Mouse (Mus musculus) kidney, postnatal 0 days (tissue): ENCODE data around the gene Id3. TPM values are rescaled to one million over a fixed set of nuclear protein-coding genes. Genes with fewer than 3 reads are reported as not detected.
A peak's percentile ranks its signal among the peaks of the same experiment; 100 is the strongest.

ENCODE experiments used
- ATAC-seq: fragments of 200-750 bp; cut with Nextera tagmentation; replicated peaks from 2 replicates; pipeline ENCODE4 v1.8.0; 2017; ENCODE audit warnings: low read depth, moderate number of reproducible peaks, moderate TSS enrichment, moderate library complexity; ENCODE audit not compliant: low FRiP score
- DNase-seq: peaks from one replicate; pipeline ENCODE4 v3.0.0-alpha.2; 2016; ENCODE audit warnings: low spot score
- H3K27ac ChIP-seq: fragments of 300-500 bp; sonication (generic); 2 replicates; pipeline ENCODE4 v1.5.1; 2014; ENCODE audit warnings: mild to moderate bottlenecking
- H3K27me3 ChIP-seq: fragments of 300-500 bp; sonication (generic); 2 replicates; pipeline ENCODE4 v1.6.1; 2014; ENCODE audit warnings: low read length, mixed read lengths; ENCODE audit not compliant: insufficient read depth
- H3K36me3 ChIP-seq: fragments of 300-500 bp; sonication (generic); 2 replicates; pipeline ENCODE4 v1.6.1; 2014; ENCODE audit warnings: low read length, mixed read lengths; ENCODE audit not compliant: insufficient read depth
- H3K4me1 ChIP-seq: fragments of 300-500 bp; sonication (generic); replicated peaks from 2 replicates; pipeline ENCODE4 v1.6.1; 2014; ENCODE audit warnings: antibody characterized with exemption, low read length, mixed read lengths; ENCODE audit not compliant: insufficient read depth
- H3K4me2 ChIP-seq: fragments of 300-500 bp; sonication (generic); 2 replicates; pipeline ENCODE4 v1.6.1; 2014; ENCODE audit warnings: mild to moderate bottlenecking, low read length, moderate library complexity, mixed read lengths
- H3K4me3 ChIP-seq: fragments of 300-500 bp; sonication (generic); replicated peaks from 2 replicates; pipeline ENCODE4 v1.5.1; 2014; ENCODE audit warnings: low read depth, low read length
- H3K9ac ChIP-seq: fragments of 300-500 bp; sonication (generic); 2 replicates; pipeline ENCODE4 v1.6.1; 2014; ENCODE audit warnings: low read depth, low read length
- H3K9me3 ChIP-seq: fragments of 300-500 bp; sonication (generic); replicated peaks from 2 replicates; pipeline ENCODE4 v1.6.1; 2016; ENCODE audit warnings: low read length, inconsistent platforms, mixed read lengths
- CTCF ChIP-seq: IDR thresholded peaks from 2 replicates; pipeline ENCODE4 v1.5.1; 2016; ENCODE audit warnings: antibody characterized with exemption, low read depth, mild to moderate bottlenecking, moderate library complexity
- WGBS: fragments of 180-500 bp; shearing (Covaris S2); extraction: QIAGEN DNeasy Blood & Tissue Kit; methylation state at CpG from one replicate; pipeline ENCODE4 v1.1.7; 2014; 5-methylcytosine and 5-hydroxymethylcytosine counted together
- polyA plus RNA-seq: library from polyadenylated mRNA; unstranded; fragments of >200 nt; fragmentation: Nextera tagmentation; extraction: Ambion mirVana; gene quantifications from 2 replicates; pipeline ENCODE4 v1.2.1, GENCODE M21; 2015

Id3 gene
- polyA plus RNA-seq, 1 experiment from 2014 or later: 829 TPM

GRCm38 (mm10) chr4:136150596-136150995, 7.3 kb downstream of the Id3 start:
- Histone ChIP-seq H3K4me3 (no peak overlapping the region), H3K27ac (no peak overlapping the region), H3K4me1 (no peaks in the 10 kb centered on the region; the same call in none of the 2 replicates), H3K4me2 (no peak overlapping the region), H3K36me3 (0 out of 2 replicates have a peak, but pooled peaks cover 3% of the 10 kb centered on the region), H3K9me3 (no peaks in the 10 kb centered on the region), H3K27me3 (no peaks in the 10 kb centered on the region), H3K9ac (no peak overlapping the region)
- 60% methylated on average over 4 of the region's 4 CpGs for WGBS
- no peak for ATAC-seq
- DNase-seq: no peak
- no peak for TF ChIP-seq CTCF

- H3K4me3 ChIP-seq: no peak overlapping the region
- no peak for ATAC-seq
- no peak overlapping the region for H3K27ac ChIP-seq
- WGBS: 93% methylated on average over 4 of the region's 4 CpGs
- H3K9ac ChIP-seq: no peak overlapping the region
- H3K36me3 ChIP-seq: no peaks in the 10 kb centered on the region
- no peaks in the 10 kb centered on the region for H3K27me3 ChIP-seq
- peak; percentile 49; the same call in 1 of the 2 replicates for TF ChIP-seq CTCF
- no peak overlapping the region for H3K4me2 ChIP-seq
- no peak for DNase-seq
- no peaks in the 10 kb centered on the region for H3K4me1 ChIP-seq
- no peaks in the 10 kb centered on the region for H3K9me3 ChIP-seq
These were observed 9.5 kb downstream of the Id3 start for GRCm38 (mm10) chr4:136152821-136153220.

GRCm38 (mm10) chr4:136154462-136154861, 11.2 kb downstream of the Id3 start:
- no peak for TF ChIP-seq CTCF
- WGBS: 58% methylated on average over 9 of the region's 9 CpGs
- no peak overlapping the region for H3K27ac ChIP-seq
- H3K4me1 ChIP-seq: no peaks in the 10 kb centered on the region
- no peak overlapping the region for H3K9ac ChIP-seq
- H3K36me3 ChIP-seq: no peaks in the 10 kb centered on the region
- H3K4me3 ChIP-seq: no peak overlapping the region
- no peak for DNase-seq
- H3K9me3 ChIP-seq: no peaks in the 10 kb centered on the region
- no peak overlapping the region for H3K4me2 ChIP-seq
- ATAC-seq: no peak
- no peaks in the 10 kb centered on the region for H3K27me3 ChIP-seq

- Histone ChIP-seq H3K9ac (no peak overlapping the region), H3K36me3 (no peaks in the 10 kb centered on the region), H3K9me3 (no peaks in the 10 kb centered on the region), H3K4me3 (no peak overlapping the region), H3K4me2 (no peak overlapping the region), H3K27ac (no peak overlapping the region), H3K4me1 (no peaks in the 10 kb centered on the region), H3K27me3 (no peaks in the 10 kb centered on the region)
- ATAC-seq: no peak
- whole genome bisulfite sequencing: 79% methylated on average over 6 of the region's 6 CpGs
- TF ChIP-seq CTCF: peak; percentile 40
- DNase-seq: no peak
These were observed 15.2 kb downstream of the Id3 start for GRCm38 (mm10) chr4:136158498-136158897.

GRCm38 (mm10) chr4:136159802-136160397, 16.6 kb downstream of the Id3 start:
- peak; percentile 13; the same call in 1 of the 2 replicates for ATAC-seq
- WGBS: 14% methylated on average over 5 of the region's 5 CpGs
- peak overlapping the region; percentile 16; the same call in 1 of the 2 replicates for H3K4me2 ChIP-seq

GRCm38 (mm10) chr4:136163448-136163847, 20.2 kb downstream of the Id3 start:
- no peak overlapping the region for H3K4me3 ChIP-seq
- H3K4me1 ChIP-seq: no peaks in the 10 kb centered on the region
- no peaks in the 10 kb centered on the region for H3K9me3 ChIP-seq
- no peak overlapping the region for H3K9ac ChIP-seq
- WGBS: 2% methylated on average over 11 of the region's 11 CpGs
- TF ChIP-seq CTCF: peak; percentile 99
- DNase-seq (peak; percentile 97), ATAC-seq (peak; percentile 50; the same call in 1 of the 2 replicates)
- no peak overlapping the region for H3K4me2 ChIP-seq
- H3K36me3 ChIP-seq: no peaks in the 10 kb centered on the region
- no peaks in the 10 kb centered on the region for H3K27me3 ChIP-seq
- no peak overlapping the region for H3K27ac ChIP-seq

More at GRCm38 (mm10) chr4:136159802-136160397, 16.6 kb downstream of the Id3 start:
- Histone ChIP-seq H3K27ac (no peak overlapping the region), H3K9me3 (no peaks in the 10 kb centered on the region), H3K9ac (no peak overlapping the region), H3K27me3 (no peaks in the 10 kb centered on the region), H3K4me3 (no peak overlapping the region), H3K4me1 (no peaks in the 10 kb centered on the region), H3K36me3 (no peaks in the 10 kb centered on the region)
- peak; percentile 94 for DNase-seq
- peak; percentile 98 for TF ChIP-seq CTCF
